Mouse (Mus musculus): ENCODE data around the gene Cpne7. TPM values are rescaled to one million over a fixed set of nuclear protein-coding genes. Genes with fewer than 3 reads are reported as not detected.

Gene Cpne7
- total and polyA plus RNA-seq, 3 experiments, result 3.5 to 4.5 TPM; not detected in 1

- TF ChIP-seq GATA1 (IDR thresholded peaks at IDR 0.05; ENCODE audit: low read depth, low read length), result no peak
- no peak for TF ChIP-seq EP300 (IDR thresholded peaks at IDR 0.05; ENCODE audit: low read depth in 1 of 2, low read length in 2 of 2)
- TF ChIP-seq CHD2 (IDR thresholded peaks at IDR 0.05; ENCODE audit: low read length), result no peak
- TF ChIP-seq MAFK (IDR thresholded peaks at IDR 0.05; ENCODE audit: borderline replicate concordance, low read depth, low read length), result no peak
- no peak for TF ChIP-seq UBTF (IDR thresholded peaks at IDR 0.05; ENCODE audit: borderline replicate concordance, insufficient read depth, low read depth, low read length)
- no peak for TF ChIP-seq GABPA (IDR thresholded peaks at IDR 0.05; ENCODE audit: low read depth, low read length)
- no peak for TF ChIP-seq ELF1 (IDR thresholded peaks at IDR 0.05; ENCODE audit: low read depth, low read length)
- no peak for TF ChIP-seq TAL1 (IDR thresholded peaks at IDR 0.05; ENCODE audit: low read length)
- no peak for TF ChIP-seq USF2 (IDR thresholded peaks at IDR 0.05; ENCODE audit: borderline replicate concordance in 1 of 2, insufficient read depth in 1 of 2, low read depth in 1 of 2, low read length in 2 of 2)
- TF ChIP-seq SIN3A (IDR thresholded peaks at IDR 0.05; ENCODE audit: low read length), result no peak
- no peak for TF ChIP-seq MAZ (IDR thresholded peaks at IDR 0.05; ENCODE audit: low read depth, low read length)
- no peak for TF ChIP-seq NELFE (IDR thresholded peaks at IDR 0.05; ENCODE audit: low read depth, low read length)
- TF ChIP-seq KAT2A (conservative IDR thresholded peaks at IDR 0.05; ENCODE audit: low read depth, low read length), result no peak
- TF ChIP-seq HCFC1 (IDR thresholded peaks at IDR 0.05; ENCODE audit: low read depth, low read length), result no peak
- TF ChIP-seq CTCF (IDR thresholded peaks at IDR 0.05 in 2 of 3, conservative IDR thresholded peaks at IDR 0.05 in 1 of 3; ENCODE audit: control insufficient read depth in 1 of 3, insufficient read depth in 1 of 3, low read depth in 2 of 3, low read length in 3 of 3, poor library complexity in 1 of 3, severe bottlenecking in 1 of 3), result no peak
- Histone ChIP-seq H3K9ac (ENCODE audit: control insufficient read depth, low read depth, low read length, poor library complexity, severe bottlenecking) (no peak overlapping the region), H3K79me2 (ENCODE audit: control insufficient read depth, insufficient read depth, low read length, poor library complexity) (no peaks in the 10 kb centered on the region), H3K4me1 (ENCODE audit: control insufficient read depth in 1 of 2, insufficient read depth in 2 of 2, low read length in 2 of 2) (no peaks in the 10 kb centered on the region), H3K4me3 (ENCODE audit: control insufficient read depth in 1 of 2, insufficient read depth in 1 of 2, low read depth in 2 of 2, low read length in 2 of 2) (no peak overlapping the region), H3K27me3 (ENCODE audit: control insufficient read depth in 1 of 2, insufficient read depth in 2 of 2, low read length in 2 of 2) (no peaks in the 10 kb centered on the region), H3K27ac (ENCODE audit: control insufficient read depth, low read depth, low read length) (no peak overlapping the region), H3K36me3 (ENCODE audit: control insufficient read depth in 1 of 2, insufficient read depth in 2 of 2, low read length in 2 of 2) (no peaks in the 10 kb centered on the region), H3K9me3 (replicated peaks; ENCODE audit: insufficient read depth, low read length) (no peaks in the 10 kb centered on the region)
- DNase-seq (ENCODE audit: low read depth, low spot score), result no peak
Observed at GRCm38 (mm10) chr8:123141741-123142462, 24.7 kb downstream of the Cpne7 start.

GRCm38 (mm10) chr8:123145279-123145678 lies 28.1 kb downstream of the Cpne7 start:
- Histone ChIP-seq H3K9ac (ENCODE audit: control insufficient read depth, low read depth, low read length, poor library complexity, severe bottlenecking) (no peak overlapping the region), H3K4me1 (ENCODE audit: control insufficient read depth in 1 of 2, insufficient read depth in 2 of 2, low read length in 2 of 2) (no peaks in the 10 kb centered on the region), H3K9me3 (replicated peaks; ENCODE audit: insufficient read depth, low read length) (no peaks in the 10 kb centered on the region), H3K27me3 (ENCODE audit: control insufficient read depth in 1 of 2, insufficient read depth in 2 of 2, low read length in 2 of 2) (peaks cover 1 to 4% of the 10 kb centered on the region in 2 experiments), H3K27ac (ENCODE audit: control insufficient read depth, low read depth, low read length) (no peak overlapping the region), H3K4me3 (ENCODE audit: control insufficient read depth in 1 of 2, insufficient read depth in 1 of 2, low read depth in 2 of 2, low read length in 2 of 2) (no peak overlapping the region), H3K79me2 (ENCODE audit: control insufficient read depth, insufficient read depth, low read length, poor library complexity) (no peaks in the 10 kb centered on the region), H3K36me3 (ENCODE audit: control insufficient read depth in 1 of 2, insufficient read depth in 2 of 2, low read length in 2 of 2) (no peaks in the 10 kb centered on the region)
- DNase-seq (ENCODE audit: low read depth, low spot score), result peak; percentile 32
- no peak for TF ChIP-seq RCOR1 (IDR thresholded peaks at IDR 0.05; ENCODE audit: low read depth, low read length)
- TF ChIP-seq ETS1 (IDR thresholded peaks at IDR 0.05; ENCODE audit: low read depth, low read length), result no peak
- no peak for TF ChIP-seq MAZ (IDR thresholded peaks at IDR 0.05; ENCODE audit: low read depth, low read length)
- no peak for TF ChIP-seq NRF1 (IDR thresholded peaks at IDR 0.05; ENCODE audit: insufficient read depth, low read depth, low read length, poor library complexity, severe bottlenecking)
- no peak for TF ChIP-seq USF2 (IDR thresholded peaks at IDR 0.05; ENCODE audit: borderline replicate concordance in 1 of 2, insufficient read depth in 1 of 2, low read depth in 1 of 2, low read length in 2 of 2)
- no peak for TF ChIP-seq POLR2AphosphoS5 (IDR thresholded peaks at IDR 0.05; ENCODE audit: borderline replicate concordance, low read depth, low read length)
- no peak for TF ChIP-seq JUND (IDR thresholded peaks at IDR 0.05; ENCODE audit: low read depth, low read length)
- TF ChIP-seq ZKSCAN1 (IDR thresholded peaks at IDR 0.05; ENCODE audit: low read depth, low read length), result no peak
- TF ChIP-seq KAT2A (conservative IDR thresholded peaks at IDR 0.05; ENCODE audit: low read depth, low read length), result no peak
- TF ChIP-seq EP300 (IDR thresholded peaks at IDR 0.05; ENCODE audit: low read depth in 1 of 2, low read length in 2 of 2), result no peak
- peak; percentile 37 for TF ChIP-seq RAD21 (IDR thresholded peaks at IDR 0.05; ENCODE audit: low read depth, low read length)
- TF ChIP-seq SMC3 (IDR thresholded peaks at IDR 0.05; ENCODE audit: low read depth, low read length), result peak; percentile 49
- TF ChIP-seq MEF2A (IDR thresholded peaks at IDR 0.05; ENCODE audit: extremely low read depth, insufficient replicate concordance, low read depth, low read length, poor library complexity, severe bottlenecking), result no peak
- TF ChIP-seq TAL1 (IDR thresholded peaks at IDR 0.05; ENCODE audit: low read length), result no peak
- no peak for TF ChIP-seq CHD2 (IDR thresholded peaks at IDR 0.05; ENCODE audit: low read length)
- no peak for TF ChIP-seq MXI1 (IDR thresholded peaks at IDR 0.05; ENCODE audit: low read depth, low read length)
- TF ChIP-seq CTCF (IDR thresholded peaks at IDR 0.05 in 2 of 3, conservative IDR thresholded peaks at IDR 0.05 in 1 of 3; ENCODE audit: control insufficient read depth in 1 of 3, insufficient read depth in 1 of 3, low read depth in 2 of 3, low read length in 3 of 3, poor library complexity in 1 of 3, severe bottlenecking in 1 of 3), result peak; percentile 25 to 61 (median 55); a peak in 5 of 6 replicates
- no peak for TF ChIP-seq MAFK (IDR thresholded peaks at IDR 0.05; ENCODE audit: borderline replicate concordance, low read depth, low read length)
- TF ChIP-seq MAX (IDR thresholded peaks at IDR 0.05; ENCODE audit: low read length), result no peak
- TF ChIP-seq ZC3H11A (IDR thresholded peaks at IDR 0.05; ENCODE audit: low read depth, low read length), result peak; percentile 47
- TF ChIP-seq GATA1 (IDR thresholded peaks at IDR 0.05; ENCODE audit: low read depth, low read length), result no peak
- no peak for TF ChIP-seq POLR2A (IDR thresholded peaks at IDR 0.05; ENCODE audit: control insufficient read depth in 1 of 2, insufficient read depth in 1 of 2, low read depth in 1 of 2, low read length in 2 of 2, poor library complexity in 1 of 2)
